Mouse (Mus musculus) layer of hippocampus, adult 2 months (tissue): ENCODE data around the gene Ascc1. TPM values are rescaled to one million over a fixed set of nuclear protein-coding genes. Genes with fewer than 3 reads are reported as not detected.
"Not testable (repeated sequence)": the region's sequence is repeated elsewhere in the genome, so short reads cannot be mapped to it uniquely, and the experiment has no call there.

Experiments
- DNase-seq, 2 experiments: peaks; one replicate each; pipeline ENCODE4 v3.0.0; 2022; ENCODE audit warnings: low spot score in 2 of 2
- H3K27ac ChIP-seq: fragments of 200-600 bp; 2 replicates; pipeline ENCODE4 v1.8.1; 2022
- H3K4me3 ChIP-seq: fragments of 200-600 bp; 2 replicates; pipeline ENCODE4 v1.8.1; 2022; ENCODE audit warnings: mild to moderate bottlenecking
- CTCF ChIP-seq: fragments of 200-600 bp; conservative IDR thresholded peaks from 2 replicates; pipeline ENCODE4 v1.8.1; 2022; ENCODE audit warnings: antibody characterized with exemption, mild to moderate bottlenecking, moderate library complexity
- total RNA-seq, 2 experiments: library from RNA; stranded (reverse); gene quantifications; 2 replicates each; pipeline ENCODE4 v1.2.3; 2021

The Ascc1 gene
- total RNA-seq, 2 experiments from 2014 or later = 15.3 to 17.2 TPM

DNA sequence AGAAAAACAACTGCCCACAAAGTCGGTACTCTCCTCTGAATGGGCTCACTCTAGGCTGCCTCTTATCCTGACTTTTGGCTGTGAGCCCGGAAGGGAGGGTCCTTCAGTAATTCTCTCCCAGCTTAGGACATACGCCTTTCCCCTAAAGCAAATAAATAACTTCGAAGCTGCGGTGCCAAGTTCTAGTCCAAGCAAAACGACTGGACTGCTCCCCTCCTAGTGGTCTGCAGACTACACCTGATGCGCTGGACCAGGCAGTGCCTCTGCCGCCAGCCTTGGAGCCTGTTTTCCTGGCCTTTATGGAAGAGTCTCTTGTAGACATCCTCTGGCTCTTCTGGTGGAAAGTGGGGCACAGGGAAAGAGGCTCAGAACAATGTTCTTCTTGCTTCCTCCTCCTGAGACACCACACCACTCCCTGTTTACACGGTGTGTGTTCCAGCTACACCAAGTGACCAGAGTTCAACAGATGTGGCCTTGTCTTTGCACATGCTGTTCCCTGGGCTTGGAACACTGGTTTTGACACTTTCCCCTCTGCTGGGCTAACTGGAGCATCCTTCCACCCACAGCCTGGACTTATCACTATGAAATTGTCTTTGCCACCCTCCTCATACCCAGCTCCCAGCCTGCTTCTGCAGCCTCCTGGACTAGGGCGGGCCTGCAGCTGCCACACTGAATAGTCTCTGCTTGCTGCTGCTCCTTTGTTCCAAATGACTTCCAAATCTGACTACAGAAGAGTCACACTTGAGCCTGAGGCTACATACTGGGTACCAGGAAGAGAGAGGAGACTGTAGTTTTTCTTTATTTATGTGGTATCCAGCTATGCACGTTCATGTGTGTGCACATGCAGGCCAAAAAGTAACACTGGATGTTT is 23.5 kb upstream of the Ascc1 start:
- H3K4me3 ChIP-seq = no peak overlapping the region
- peak; percentile 10; the same call in 1 of the 2 replicates for TF ChIP-seq CTCF
- DNase-seq = no peak

DNA sequence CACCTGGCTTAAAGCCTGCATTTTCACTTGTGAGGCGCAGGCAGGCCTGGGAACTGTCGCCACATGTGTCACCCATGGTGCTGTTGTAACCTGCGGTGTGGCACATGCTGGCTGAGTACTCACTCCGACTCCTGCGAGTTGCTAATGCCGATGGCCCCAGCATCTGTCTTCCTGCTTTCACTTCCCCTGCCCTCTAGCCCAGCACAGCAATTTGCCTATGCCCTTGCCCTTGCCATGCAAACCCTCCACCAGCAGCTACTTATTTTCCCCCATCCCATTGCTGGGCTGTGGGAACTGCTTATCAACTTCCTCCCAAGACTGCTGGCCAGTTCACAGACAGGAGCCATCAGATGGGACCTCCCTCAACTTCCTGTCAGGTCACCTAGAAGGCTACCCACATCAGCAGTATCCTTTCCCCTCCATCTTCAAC is 21.8 kb upstream of the Ascc1 start:
- no peak for DNase-seq

More for the DNA sequence above, 23.5 kb upstream of the Ascc1 start:
- H3K27ac ChIP-seq = peak overlapping the region; percentile 87

GRCm38 (mm10) chr10:59981336-59981735 is 21.3 kb upstream of the Ascc1 start:
- H3K4me3 ChIP-seq = no peak overlapping the region
- no peak for TF ChIP-seq CTCF
- DNase-seq = no peak
- H3K27ac ChIP-seq = peak overlapping the region; percentile 61; the same call in 1 of the 2 replicates

More for the DNA sequence above, 21.8 kb upstream of the Ascc1 start:
- peak overlapping the region; percentile 87; the same call in 1 of the 2 replicates for H3K27ac ChIP-seq
- TF ChIP-seq CTCF = no peak
- H3K4me3 ChIP-seq = no peak overlapping the region

DNA sequence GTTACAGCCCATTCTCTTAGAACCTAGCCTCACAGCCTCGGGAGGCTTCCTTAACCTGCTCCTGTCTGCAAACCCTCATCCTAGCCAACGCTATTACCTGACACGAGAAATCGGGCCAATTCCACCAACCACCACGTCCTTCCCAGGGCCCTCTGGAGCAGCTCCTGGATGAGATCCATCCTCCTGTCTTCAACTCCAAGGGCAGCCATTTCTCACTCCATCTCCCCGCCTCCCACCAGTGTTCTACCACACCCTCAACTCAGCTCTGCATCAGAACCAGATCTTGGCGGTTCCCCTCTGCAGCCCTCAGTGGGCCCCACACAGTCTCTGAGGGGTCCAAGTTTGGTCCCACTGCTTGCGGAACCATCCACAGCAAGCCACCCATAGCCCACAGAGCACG is 20.8 kb upstream of the Ascc1 start:
- peak overlapping the region; percentile 61 for H3K27ac ChIP-seq
- TF ChIP-seq CTCF = no peak

GRCm38 (mm10) chr10:59982379-59982873 is 20.2 kb upstream of the Ascc1 start:
- no peak for TF ChIP-seq CTCF
- no peak for DNase-seq
- H3K27ac ChIP-seq = peak overlapping the region; percentile 61; the same call in 1 of the 2 replicates

More for the DNA sequence above, 20.8 kb upstream of the Ascc1 start:
- no peak overlapping the region for H3K4me3 ChIP-seq
- DNase-seq = no peak

GRCm38 (mm10) chr10:59988036-59988435 is 14.6 kb upstream of the Ascc1 start:
- Histone ChIP-seq H3K27ac (no peak overlapping the region), H3K4me3 (no peak overlapping the region)
- no peak for TF ChIP-seq CTCF
- no peak for DNase-seq

More at GRCm38 (mm10) chr10:59982379-59982873, 20.2 kb upstream of the Ascc1 start:
- no peak overlapping the region for H3K4me3 ChIP-seq

GRCm38 (mm10) chr10:59990393-59990792 is 12.2 kb upstream of the Ascc1 start:
- Histone ChIP-seq H3K4me3 (no peak overlapping the region), H3K27ac (no peak overlapping the region)
- TF ChIP-seq CTCF = no peak
- no peak for DNase-seq

DNA sequence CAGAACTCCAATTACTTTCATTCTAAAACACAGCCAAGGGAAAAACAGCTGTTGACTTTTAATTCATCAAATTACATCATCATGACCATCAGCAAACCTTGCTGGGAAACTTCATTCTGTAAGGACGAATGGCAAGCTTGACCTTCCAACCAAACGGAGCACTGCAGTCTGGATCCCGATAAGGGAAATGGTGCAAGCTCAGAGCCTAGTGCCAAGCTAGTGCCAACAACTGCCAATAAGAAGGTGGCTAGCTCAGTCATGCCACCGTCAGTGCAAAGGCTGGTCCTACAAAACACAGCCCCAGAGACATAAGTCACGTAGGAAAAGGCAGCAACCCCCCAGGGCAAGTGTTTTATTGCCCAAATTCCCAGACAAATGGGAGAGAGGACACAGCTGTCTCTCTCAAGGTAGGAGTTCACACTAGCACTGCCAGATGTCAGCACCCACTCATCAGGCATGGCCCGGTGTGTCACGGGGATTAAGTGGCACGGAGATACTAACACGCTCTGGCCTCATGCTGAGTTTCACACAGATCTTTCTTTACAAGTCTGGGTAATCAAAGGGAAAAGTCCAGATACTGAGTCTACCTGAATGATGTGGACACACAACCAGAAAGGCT is 11.2 kb upstream of the Ascc1 start:
- no peak for TF ChIP-seq CTCF
- no peak for DNase-seq
- no peak overlapping the region; the same call in 1 of the 2 replicates for H3K27ac ChIP-seq
- H3K4me3 ChIP-seq = no peak overlapping the region

GRCm38 (mm10) chr10:59992024-59992423 is 10.6 kb upstream of the Ascc1 start:
- no peak overlapping the region for H3K4me3 ChIP-seq
- no peak overlapping the region for H3K27ac ChIP-seq
- TF ChIP-seq CTCF = no peak
- no peak for DNase-seq

DNA sequence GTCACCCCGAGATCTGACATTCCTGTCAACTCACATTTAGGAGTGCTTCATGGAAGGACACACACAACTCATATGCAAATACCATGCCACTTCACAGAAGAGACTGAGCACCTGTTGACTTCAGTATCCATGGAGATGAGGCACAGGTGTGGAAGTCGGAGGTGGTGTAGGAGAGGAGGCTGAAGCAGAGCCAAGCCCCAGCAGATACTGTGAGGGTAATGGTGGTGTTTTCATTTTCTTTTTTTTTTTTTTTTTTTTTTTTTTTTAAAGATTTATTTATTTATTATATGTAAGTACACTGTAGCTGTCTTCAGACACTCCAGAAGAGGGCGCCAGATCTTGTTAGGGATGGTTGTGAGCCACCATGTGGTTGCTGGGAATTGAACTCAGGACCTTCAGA is 8.8 kb upstream of the Ascc1 start:
- DNase-seq, H3K27ac ChIP-seq, H3K4me3 ChIP-seq: not testable (repeated sequence)

GRCm38 (mm10) chr10:59995889-59996288 is 6.7 kb upstream of the Ascc1 start:
- DNase-seq = no peak
- TF ChIP-seq CTCF = no peak
- no peak overlapping the region for H3K27ac ChIP-seq

GRCm38 (mm10) chr10:59997591-59997990 is 5.0 kb upstream of the Ascc1 start:
- Histone ChIP-seq H3K27ac (peak overlapping the region; percentile 51; the same call in 1 of the 2 replicates), H3K4me3 (no peak overlapping the region)
- DNase-seq = peak; percentile 69 to 83
- peak; percentile 86 for TF ChIP-seq CTCF

More at GRCm38 (mm10) chr10:59995889-59996288, 6.7 kb upstream of the Ascc1 start:
- no peak overlapping the region for H3K4me3 ChIP-seq

DNA sequence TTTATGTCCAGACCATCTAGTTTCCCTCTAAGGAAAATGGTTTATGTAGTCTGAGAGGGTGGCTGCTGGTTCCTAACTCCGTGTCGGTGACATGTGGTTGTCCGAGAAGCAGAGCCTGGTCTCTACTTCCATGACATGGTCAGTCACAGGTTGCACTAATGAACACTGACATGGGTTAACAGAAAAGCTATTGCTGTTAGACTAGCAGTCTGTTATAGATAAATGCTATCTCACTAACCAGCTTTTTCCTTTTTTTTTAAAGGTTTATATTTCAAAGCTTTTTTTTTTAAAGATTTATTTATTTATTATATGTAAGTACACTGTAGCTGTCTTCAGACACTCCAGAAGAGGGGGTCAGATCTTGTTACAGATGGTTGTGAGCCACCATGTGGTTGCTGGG is 3.5 kb upstream of the Ascc1 start:
- H3K4me3 ChIP-seq = no peak overlapping the region
- TF ChIP-seq CTCF = no peak
- no peak overlapping the region for H3K27ac ChIP-seq
- no peak for DNase-seq

DNA sequence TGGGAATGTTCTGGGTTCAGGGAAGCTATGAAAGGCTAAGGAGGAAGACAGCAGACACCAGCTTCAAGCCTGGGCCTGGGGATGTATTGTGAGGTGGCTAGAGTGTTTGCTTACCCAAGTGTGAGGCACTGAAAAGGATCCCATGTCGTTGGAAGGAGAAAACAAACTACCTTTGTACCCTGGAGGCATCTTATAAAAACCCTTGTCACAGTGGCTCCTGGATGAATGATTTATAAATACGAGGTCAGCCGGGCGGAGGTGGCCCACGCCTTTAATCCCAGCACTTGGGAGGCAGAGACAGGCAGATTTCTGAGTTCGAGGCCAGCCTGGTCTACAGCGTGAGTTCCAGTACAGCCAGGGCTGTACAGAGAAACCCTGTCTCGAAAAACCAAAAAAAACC is 942 bp upstream of the Ascc1 start:
- not testable (repeated sequence) for DNase-seq
- H3K4me3 ChIP-seq = peak overlapping the region; percentile 92; the same call in 1 of the 2 replicates

More for the DNA sequence above, 942 bp upstream of the Ascc1 start:
- H3K27ac ChIP-seq = not testable (repeated sequence)
